Mouse (Mus musculus) liver, embryonic 15.5 days (tissue): Measurements from ENCODE around the gene Paqr5. TPM values are rescaled to one million over a fixed set of nuclear protein-coding genes. Genes with fewer than 3 reads are reported as not detected.

Source experiments
- ATAC-seq: fragments of 200-750 bp; cut with Nextera tagmentation; 2 replicates; pipeline ENCODE4 v1.8.0; 2017; ENCODE audit warnings: moderate number of reproducible peaks, mild to moderate bottlenecking, moderate library complexity; ENCODE audit not compliant: insufficient read depth
- H3K27ac ChIP-seq: fragments of 300-500 bp; sonication (generic); replicated peaks from 2 replicates; pipeline ENCODE4 v1.5.1; 2015; ENCODE audit warnings: mild to moderate bottlenecking, inconsistent platforms
- H3K27me3 ChIP-seq: fragments of 300-500 bp; sonication (generic); 2 replicates; pipeline ENCODE4 v1.6.1; 2015; ENCODE audit warnings: mild to moderate bottlenecking, inconsistent platforms
- H3K36me3 ChIP-seq: fragments of 300-500 bp; sonication (generic); replicated peaks from 2 replicates; pipeline ENCODE4 v1.6.1; 2015; ENCODE audit warnings: moderate library complexity, mild to moderate bottlenecking, inconsistent platforms
- H3K4me1 ChIP-seq: fragments of 300-500 bp; sonication (generic); replicated peaks from 2 replicates; pipeline ENCODE4 v1.6.1; 2015; ENCODE audit warnings: inconsistent platforms
- H3K4me2 ChIP-seq: fragments of 300-500 bp; sonication (generic); 2 replicates; pipeline ENCODE4 v1.6.1; 2015; ENCODE audit warnings: moderate library complexity, mild to moderate bottlenecking, inconsistent platforms
- H3K4me3 ChIP-seq: fragments of 300-500 bp; sonication (generic); replicated peaks from 2 replicates; pipeline ENCODE4 v1.5.1; 2015; ENCODE audit warnings: mild to moderate bottlenecking, inconsistent platforms
- H3K9ac ChIP-seq: fragments of 300-500 bp; sonication (generic); 2 replicates; pipeline ENCODE4 v1.6.1; 2015; ENCODE audit warnings: moderate library complexity, mild to moderate bottlenecking, inconsistent platforms
- H3K9me3 ChIP-seq: fragments of 300-500 bp; sonication (generic); replicated peaks from 2 replicates; pipeline ENCODE4 v1.6.1; 2016; ENCODE audit warnings: inconsistent platforms
- WGBS: fragments of 180-500 bp; shearing (Covaris S2); methylation state at CpG from one replicate; pipeline ENCODE4 v1.1.7; 2015; ENCODE audit warnings: mixed read lengths; ENCODE audit not compliant: insufficient replicate concordance; 5-methylcytosine and 5-hydroxymethylcytosine counted together
- polyA plus RNA-seq: library from polyadenylated mRNA; unstranded; fragments of >200 nt; fragmentation: Nextera tagmentation; extraction: Ambion mirVana; gene quantifications from 2 replicates; pipeline ENCODE4 v1.2.1, GENCODE M21; 2015

Paqr5 gene
- polyA plus RNA-seq, 1 experiment from 2014 or later, result 0.23 TPM

GRCm38 (mm10) chr9:61908341-61908740 lies 118.3 kb downstream of the Paqr5 start:
- no peak for ATAC-seq
- Histone ChIP-seq H3K4me3 (no peak overlapping the region), H3K4me2 (no peak overlapping the region), H3K27me3 (no peaks in the 10 kb centered on the region), H3K4me1 (peaks cover 41% of the 10 kb centered on the region), H3K9me3 (no peaks in the 10 kb centered on the region), H3K36me3 (peaks cover 27% of the 10 kb centered on the region), H3K27ac (no peak overlapping the region), H3K9ac (no peak overlapping the region)
- WGBS, result 56% methylated on average over 3 of the region's 3 CpGs

- H3K4me2 ChIP-seq, result no peak overlapping the region
- peaks cover 35% of the 10 kb centered on the region for H3K4me1 ChIP-seq
- no peak overlapping the region for H3K4me3 ChIP-seq
- H3K9ac ChIP-seq, result no peak overlapping the region
- H3K27ac ChIP-seq, result no peak overlapping the region
- no peak for ATAC-seq
- no peaks in the 10 kb centered on the region; the same call in 1 of the 2 replicates for H3K27me3 ChIP-seq
- H3K36me3 ChIP-seq, result peaks cover 22% of the 10 kb centered on the region
- WGBS, result 43% methylated on average over 4 of the region's 4 CpGs
- no peaks in the 10 kb centered on the region for H3K9me3 ChIP-seq
Observed at GRCm38 (mm10) chr9:61907621-61908295, 118.9 kb downstream of the Paqr5 start.

- WGBS, result 45% methylated on average over 10 of the region's 10 CpGs
- Histone ChIP-seq H3K4me1 (peaks cover 26% of the 10 kb centered on the region), H3K9me3 (no peaks in the 10 kb centered on the region), H3K4me2 (no peak overlapping the region), H3K4me3 (no peak overlapping the region), H3K27me3 (peaks cover 8% of the 10 kb centered on the region), H3K27ac (no peak overlapping the region), H3K9ac (no peak overlapping the region), H3K36me3 (peaks cover 14% of the 10 kb centered on the region)
- no peak for ATAC-seq
Observed at GRCm38 (mm10) chr9:61906912-61907311, 119.7 kb downstream of the Paqr5 start.

- no peak for ATAC-seq
- Histone ChIP-seq H3K36me3 (0 out of 2 replicates have a peak, but pooled peaks cover under 1% of the 10 kb centered on the region), H3K4me2 (no peak overlapping the region), H3K9me3 (no peaks in the 10 kb centered on the region), H3K27me3 (peaks cover 19% of the 10 kb centered on the region), H3K27ac (no peak overlapping the region), H3K4me1 (peaks cover 13% of the 10 kb centered on the region), H3K4me3 (no peak overlapping the region), H3K9ac (no peak overlapping the region)
- WGBS, result 73% methylated on average over 5 of the region's 5 CpGs
Observed at GRCm38 (mm10) chr9:61905576-61905975, 121.1 kb downstream of the Paqr5 start.

- no peak overlapping the region for H3K4me3 ChIP-seq
- H3K36me3 ChIP-seq, result no peaks in the 10 kb centered on the region
- H3K27ac ChIP-seq, result no peak overlapping the region
- no peak for ATAC-seq
- no peaks in the 10 kb centered on the region for H3K9me3 ChIP-seq
- WGBS, result 53% methylated on average over 7 of the region's 7 CpGs
- H3K4me2 ChIP-seq, result no peak overlapping the region
- H3K27me3 ChIP-seq, result peaks cover 32% of the 10 kb centered on the region
- peaks cover 11% of the 10 kb centered on the region for H3K4me1 ChIP-seq
- H3K9ac ChIP-seq, result no peak overlapping the region
Observed at GRCm38 (mm10) chr9:61904201-61904600, 122.5 kb downstream of the Paqr5 start.

Other genes with a start within 250 kb of the Paqr5 start
- gene Rplp1, start 112.3 kb downstream of the Paqr5 start, polyA plus RNA-seq, result 831 and 882 TPM in 2 replicates
- gene Kif23, start 80.1 kb downstream of the Paqr5 start, polyA plus RNA-seq, result 66.2 and 66.9 TPM in 2 replicates
- gene Glce, start 95.8 kb upstream of the Paqr5 start, polyA plus RNA-seq, result 4.8 and 6.5 TPM in 2 replicates